Mouse (Mus musculus): Measurements from ENCODE around the gene Rbck1. TPM values are rescaled to one million over a fixed set of nuclear protein-coding genes. Genes with fewer than 3 reads are reported as not detected.

Rbck1 gene
- polyA plus RNA-seq, 1 experiment: 65.3 TPM

DNA sequence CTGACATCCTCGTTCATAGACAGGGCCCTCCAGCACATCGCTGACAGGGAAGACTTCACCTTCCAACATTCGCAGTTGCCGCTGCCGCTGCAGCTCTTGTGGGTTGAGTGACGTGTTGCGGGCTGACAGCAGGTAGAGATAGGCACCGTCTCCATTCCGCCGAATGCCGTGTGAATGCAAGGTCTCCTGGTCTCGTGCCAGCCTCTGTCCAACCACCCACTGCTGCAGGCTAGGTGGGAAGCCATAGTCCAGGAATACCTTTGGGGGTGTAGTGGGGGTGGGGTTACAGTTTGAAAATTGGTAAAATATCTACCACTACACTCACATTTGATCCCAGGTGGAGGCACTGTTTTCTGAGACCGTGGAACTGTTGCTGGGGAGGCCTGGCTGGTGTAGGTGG, 6.3 kb downstream of the Rbck1 start:
- TF ChIP-seq USF1 (IDR thresholded peaks at IDR 0.05; ENCODE audit: low read depth) (no peak), CTCF (IDR thresholded peaks at IDR 0.05; ENCODE audit: control insufficient read depth, insufficient read depth, insufficient read length) (no peak), FOSL1 (IDR thresholded peaks at IDR 0.05; ENCODE audit: insufficient read depth, low read length, poor library complexity, severe bottlenecking) (no peak), MYOD1 (IDR thresholded peaks at IDR 0.05; ENCODE audit: control insufficient read depth, insufficient read length, low read depth) (no peak), MYOG (IDR thresholded peaks at IDR 0.05; ENCODE audit: control insufficient read depth, extremely low read depth, insufficient read length) (no peak), MAX (IDR thresholded peaks at IDR 0.05) (no peak), CEBPB (IDR thresholded peaks at IDR 0.05; ENCODE audit: low read depth) (no peak)
- Histone ChIP-seq H3K27me3 (ENCODE audit: control insufficient read depth, insufficient read depth, insufficient read length) (no peaks in the 10 kb centered on the region), H3K79me2 (ENCODE audit: control insufficient read depth, insufficient read depth) (peaks cover 33% of the 10 kb centered on the region), H3ac (ENCODE audit: control insufficient read depth, insufficient read length, low read depth) (no peak overlapping the region), H3K79me3 (ENCODE audit: low read depth) (peaks cover 17% of the 10 kb centered on the region), H3K4me3 (ENCODE audit: insufficient read depth, poor library complexity, severe bottlenecking) (no peak overlapping the region), H3K36me3 (ENCODE audit: control insufficient read depth, insufficient read depth) (peaks cover 72% of the 10 kb centered on the region)

DNA sequence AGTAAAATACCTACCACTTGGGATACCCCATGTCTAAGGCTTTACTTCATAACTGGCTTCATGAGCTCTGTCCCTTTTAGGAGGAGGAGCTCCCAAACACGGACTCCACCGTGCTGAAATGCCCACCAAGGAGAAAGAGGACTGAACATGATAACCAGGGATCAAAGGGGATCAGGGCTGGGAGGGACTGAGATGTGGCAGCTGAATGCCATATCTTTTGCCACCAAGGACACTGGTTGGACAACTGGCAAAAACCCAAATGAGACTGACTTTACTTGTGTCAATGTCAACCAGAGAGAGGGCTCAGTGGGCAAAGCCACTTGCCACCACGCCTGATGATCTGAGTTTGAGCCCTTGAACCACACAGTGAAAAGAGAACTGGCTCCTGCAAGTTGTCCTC, 7.6 kb downstream of the Rbck1 start:
- Histone ChIP-seq H3K27me3 (ENCODE audit: control insufficient read depth, insufficient read depth, insufficient read length) (no peaks in the 10 kb centered on the region), H3K79me3 (ENCODE audit: low read depth) (peaks cover 4% of the 10 kb centered on the region), H3K4me3 (ENCODE audit: insufficient read depth, poor library complexity, severe bottlenecking) (no peak overlapping the region), H3K36me3 (ENCODE audit: control insufficient read depth, insufficient read depth) (peaks cover 67% of the 10 kb centered on the region), H3K79me2 (ENCODE audit: control insufficient read depth, insufficient read depth) (peaks cover 20% of the 10 kb centered on the region), H3ac (ENCODE audit: control insufficient read depth, insufficient read length, low read depth) (no peak overlapping the region)
- TF ChIP-seq MYOG (IDR thresholded peaks at IDR 0.05; ENCODE audit: control insufficient read depth, extremely low read depth, insufficient read length) (no peak), USF1 (IDR thresholded peaks at IDR 0.05; ENCODE audit: low read depth) (no peak), MAX (IDR thresholded peaks at IDR 0.05) (no peak), CTCF (IDR thresholded peaks at IDR 0.05; ENCODE audit: control insufficient read depth, insufficient read depth, insufficient read length) (no peak), FOSL1 (IDR thresholded peaks at IDR 0.05; ENCODE audit: insufficient read depth, low read length, poor library complexity, severe bottlenecking) (no peak)

DNA sequence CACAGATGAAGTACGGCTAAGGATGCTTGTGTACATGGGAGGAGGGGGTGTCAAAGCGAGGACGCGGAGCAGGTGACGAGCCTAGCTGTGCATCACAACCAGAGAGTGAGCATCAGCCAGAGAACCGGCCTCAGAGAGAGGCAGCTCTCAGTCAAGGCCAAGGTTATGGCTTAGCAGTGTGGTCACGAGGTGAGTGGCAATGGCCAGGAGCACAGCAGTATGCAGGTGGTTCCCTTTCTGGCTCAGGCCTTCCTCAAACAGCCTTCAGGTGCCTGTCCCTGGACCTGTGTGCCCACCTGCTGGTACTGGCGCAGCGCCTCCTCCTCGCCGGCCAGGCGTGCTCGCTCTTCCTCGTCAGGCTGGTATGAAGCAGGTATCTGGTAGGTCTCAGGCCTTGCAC, 8.5 kb downstream of the Rbck1 start:
- TF ChIP-seq USF1 (IDR thresholded peaks at IDR 0.05; ENCODE audit: low read depth) (no peak), MAX (IDR thresholded peaks at IDR 0.05) (no peak), MYOG (IDR thresholded peaks at IDR 0.05; ENCODE audit: control insufficient read depth, extremely low read depth, insufficient read length) (no peak), MYOD1 (IDR thresholded peaks at IDR 0.05; ENCODE audit: control insufficient read depth, insufficient read length, low read depth) (no peak), CEBPB (IDR thresholded peaks at IDR 0.05; ENCODE audit: low read depth) (no peak), CTCF (IDR thresholded peaks at IDR 0.05; ENCODE audit: control insufficient read depth, insufficient read depth, insufficient read length) (no peak), FOSL1 (IDR thresholded peaks at IDR 0.05; ENCODE audit: insufficient read depth, low read length, poor library complexity, severe bottlenecking) (no peak)

DNA sequence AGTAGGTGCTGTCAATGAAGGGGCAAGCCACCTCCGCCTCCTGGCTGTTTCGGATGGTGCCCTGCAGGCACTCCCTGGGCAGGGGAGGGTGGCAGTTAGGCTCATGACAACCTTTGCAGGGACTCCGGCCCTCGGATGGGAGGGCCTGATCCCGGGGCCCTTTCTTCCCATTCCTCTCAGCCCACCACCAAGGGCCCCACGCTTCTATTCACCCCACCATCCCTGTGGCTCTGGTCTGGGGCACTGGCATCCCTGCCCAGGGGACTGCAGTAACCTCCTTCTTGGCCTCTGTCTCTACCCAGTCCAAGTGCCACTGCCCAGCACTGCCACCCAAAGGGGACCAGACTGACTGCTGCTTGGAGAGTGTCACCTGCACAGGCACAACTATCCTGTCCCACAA, 10.3 kb downstream of the Rbck1 start:
- Histone ChIP-seq H3K79me2 (ENCODE audit: control insufficient read depth, insufficient read depth) (peaks cover 7% of the 10 kb centered on the region), H3K36me3 (ENCODE audit: control insufficient read depth, insufficient read depth) (peaks cover 65% of the 10 kb centered on the region), H3K4me3 (ENCODE audit: insufficient read depth, poor library complexity, severe bottlenecking) (no peak overlapping the region), H3ac (ENCODE audit: control insufficient read depth, insufficient read length, low read depth) (no peak overlapping the region), H3K79me3 (ENCODE audit: low read depth) (no peaks in the 10 kb centered on the region), H3K27me3 (ENCODE audit: control insufficient read depth, insufficient read depth, insufficient read length) (no peaks in the 10 kb centered on the region)
- TF ChIP-seq USF1 (IDR thresholded peaks at IDR 0.05; ENCODE audit: low read depth) (no peak), MAX (IDR thresholded peaks at IDR 0.05) (no peak), CTCF (IDR thresholded peaks at IDR 0.05; ENCODE audit: control insufficient read depth, insufficient read depth, insufficient read length) (no peak), CEBPB (IDR thresholded peaks at IDR 0.05; ENCODE audit: low read depth) (no peak), FOSL1 (IDR thresholded peaks at IDR 0.05; ENCODE audit: insufficient read depth, low read length, poor library complexity, severe bottlenecking) (no peak), MYOD1 (IDR thresholded peaks at IDR 0.05; ENCODE audit: control insufficient read depth, insufficient read length, low read depth) (no peak), MYOG (IDR thresholded peaks at IDR 0.05; ENCODE audit: control insufficient read depth, extremely low read depth, insufficient read length) (no peak)

More for the DNA sequence above, 8.5 kb downstream of the Rbck1 start:
- H3K4me3 ChIP-seq (ENCODE audit: insufficient read depth, poor library complexity, severe bottlenecking): no peak overlapping the region
- H3K79me3 ChIP-seq (ENCODE audit: low read depth): peaks cover under 1% of the 10 kb centered on the region
- H3ac ChIP-seq (ENCODE audit: control insufficient read depth, insufficient read length, low read depth): no peak overlapping the region
- no peaks in the 10 kb centered on the region for H3K27me3 ChIP-seq (ENCODE audit: control insufficient read depth, insufficient read depth, insufficient read length)
- peaks cover 71% of the 10 kb centered on the region for H3K36me3 ChIP-seq (ENCODE audit: control insufficient read depth, insufficient read depth)
- H3K79me2 ChIP-seq (ENCODE audit: control insufficient read depth, insufficient read depth): peaks cover 11% of the 10 kb centered on the region

DNA sequence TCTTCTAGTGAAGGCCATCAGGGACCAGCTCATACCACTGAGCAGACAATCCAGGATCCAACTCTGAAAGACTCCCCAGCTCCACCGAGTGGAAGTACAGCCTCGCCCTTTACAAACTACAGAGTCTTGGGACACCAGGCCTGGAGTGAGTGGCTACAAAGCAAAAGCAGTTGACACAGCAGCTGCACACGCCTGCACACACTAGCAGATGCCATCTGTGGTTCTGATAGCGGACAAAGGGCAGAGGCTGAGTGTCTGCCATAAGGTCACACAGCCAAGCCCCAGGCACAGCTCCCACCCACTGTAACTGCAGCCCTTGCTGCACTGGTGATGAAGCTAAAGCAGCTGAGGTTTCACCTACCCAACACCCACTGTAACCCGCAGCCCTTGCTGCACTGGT, 10.9 kb downstream of the Rbck1 start:
- Histone ChIP-seq H3K36me3 (ENCODE audit: control insufficient read depth, insufficient read depth) (peaks cover 62% of the 10 kb centered on the region), H3K79me2 (ENCODE audit: control insufficient read depth, insufficient read depth) (peaks cover 7% of the 10 kb centered on the region), H3K4me3 (ENCODE audit: insufficient read depth, poor library complexity, severe bottlenecking) (no peak overlapping the region), H3K27me3 (ENCODE audit: control insufficient read depth, insufficient read depth, insufficient read length) (no peaks in the 10 kb centered on the region), H3K79me3 (ENCODE audit: low read depth) (no peaks in the 10 kb centered on the region), H3ac (ENCODE audit: control insufficient read depth, insufficient read length, low read depth) (no peak overlapping the region)
- no peak for TF ChIP-seq USF1 (IDR thresholded peaks at IDR 0.05; ENCODE audit: low read depth)
- TF ChIP-seq MYOD1 (IDR thresholded peaks at IDR 0.05; ENCODE audit: control insufficient read depth, insufficient read length, low read depth): no peak
- TF ChIP-seq CEBPB (IDR thresholded peaks at IDR 0.05; ENCODE audit: low read depth): no peak
- TF ChIP-seq CTCF (IDR thresholded peaks at IDR 0.05; ENCODE audit: control insufficient read depth, insufficient read depth, insufficient read length): no peak
- no peak for TF ChIP-seq MYOG (IDR thresholded peaks at IDR 0.05; ENCODE audit: control insufficient read depth, extremely low read depth, insufficient read length)

DNA sequence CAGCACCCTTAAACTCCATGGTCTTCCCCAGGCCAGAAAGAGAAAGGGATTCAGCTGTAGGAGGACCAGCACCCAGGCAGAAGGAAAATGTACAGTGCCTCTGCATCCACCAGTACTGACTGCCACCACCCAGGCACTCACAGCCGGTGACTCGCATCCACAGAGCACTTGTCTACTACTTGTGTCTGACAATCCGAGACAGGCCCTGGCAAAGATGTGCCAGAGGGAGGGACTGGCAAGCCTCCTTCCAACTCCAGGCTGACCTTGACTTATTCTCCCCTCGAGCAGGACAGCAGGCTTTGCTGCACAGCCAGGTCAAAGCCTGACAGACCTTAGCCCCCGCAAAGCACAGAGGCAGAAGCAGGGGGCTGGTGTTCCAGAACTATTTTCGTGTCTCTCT, 15.4 kb downstream of the Rbck1 start:
- H3K79me3 ChIP-seq (ENCODE audit: low read depth): no peaks in the 10 kb centered on the region
- no peaks in the 10 kb centered on the region for H3K79me2 ChIP-seq (ENCODE audit: control insufficient read depth, insufficient read depth)
- TF ChIP-seq CTCF (IDR thresholded peaks at IDR 0.05; ENCODE audit: control insufficient read depth, insufficient read depth, insufficient read length) (no peak), CEBPB (IDR thresholded peaks at IDR 0.05; ENCODE audit: low read depth) (no peak)
- H3K4me3 ChIP-seq (ENCODE audit: insufficient read depth, poor library complexity, severe bottlenecking): no peak overlapping the region
- peaks cover 63% of the 10 kb centered on the region for H3K36me3 ChIP-seq (ENCODE audit: control insufficient read depth, insufficient read depth)
- no peak overlapping the region for H3ac ChIP-seq (ENCODE audit: control insufficient read depth, insufficient read length, low read depth)
- no peaks in the 10 kb centered on the region for H3K27me3 ChIP-seq (ENCODE audit: control insufficient read depth, insufficient read depth, insufficient read length)
